In genomic region chr8:47713761-47714745, GRCm38 (mm10) we compare ENCODE assay signal across 7 mouse cellular contexts. TPM values are rescaled to one million over a fixed set of nuclear protein-coding genes. Genes with fewer than 3 reads are reported as not detected.
DNase-seq lines count a peak whose midpoint lies in the region; ATAC-seq lines count a peak whose summit lies in the region.

TSS of gene Cdkn2aip (minus strand) at chr8:47713932.

- DNase-seq in adrenal gland, postnatal 25 days = peak; percentile 97
- DNase-seq in heart, adult 11 months = peak; percentile 100
- DNase-seq in kidney, adult 18-20 months = peak; percentile 97
- peak; percentile 97 for DNase-seq in limb, embryonic 11.5 days (ENCODE audit: low spot score)
- peak; percentile 98 for DNase-seq in midbrain, embryonic 14.5 days
- DNase-seq in spleen, adult 18-20 months = peak; percentile 93 to 94

- peak; percentile 91 for ATAC-seq in embryonic facial prominence, embryonic 12.5 days (ENCODE audit: insufficient number of reproducible peaks, insufficient read depth, low FRiP score, low TSS enrichment)
- peak; percentile 91 for ATAC-seq in limb, embryonic 11.5 days (ENCODE audit: insufficient number of reproducible peaks, low FRiP score, low TSS enrichment, low read depth)
- ATAC-seq in midbrain, embryonic 14.5 days (ENCODE audit: low FRiP score, low TSS enrichment) = peak; percentile 95

- H3K9ac ChIP-seq in embryonic facial prominence, embryonic 12.5 days = peak within 1 kb of the TSS; percentile 81
- peak within 1 kb of the TSS; percentile 71 for H3K9ac ChIP-seq in limb, embryonic 11.5 days (ENCODE audit: low read length)
- H3K9ac ChIP-seq in midbrain, embryonic 14.5 days (replicated peaks; ENCODE audit: low read length) = peak within 1 kb of the TSS; percentile 93

- peaks cover 15% of the 10 kb centered on the region for H3K36me3 ChIP-seq in embryonic facial prominence, embryonic 12.5 days
- peaks cover 8% of the 10 kb centered on the region for H3K36me3 ChIP-seq in limb, embryonic 11.5 days (ENCODE audit: control insufficient read depth, insufficient read depth, low read length)
- H3K36me3 ChIP-seq in midbrain, embryonic 14.5 days (ENCODE audit: control insufficient read depth, insufficient read depth, low read length) = peaks cover 18% of the 10 kb centered on the region

- H3K4me1 ChIP-seq in embryonic facial prominence, embryonic 12.5 days = peaks cover 3% of the 10 kb centered on the region
- no peaks in the 10 kb centered on the region for H3K4me1 ChIP-seq in limb, embryonic 11.5 days (ENCODE audit: control insufficient read depth, insufficient read depth, low read length)
- peaks cover 17% of the 10 kb centered on the region; the same call in 1 of the 2 replicates for H3K4me1 ChIP-seq in midbrain, embryonic 14.5 days (ENCODE audit: control insufficient read depth, insufficient read depth, low read length)

- WGBS in embryonic facial prominence, embryonic 12.5 days = under 1% methylated on average over 99 of the region's 114 CpGs
- under 1% methylated on average over 98 of the region's 114 CpGs for WGBS in limb, embryonic 11.5 days
- under 1% methylated on average over 106 of the region's 114 CpGs for WGBS in midbrain, embryonic 14.5 days

- peak within 1 kb of the TSS; percentile 95 for H3K27ac ChIP-seq in embryonic facial prominence, embryonic 12.5 days
- H3K27ac ChIP-seq in limb, embryonic 11.5 days (replicated peaks; ENCODE audit: low read depth, low read length) = peak within 1 kb of the TSS; percentile 92
- peak within 1 kb of the TSS; percentile 97 for H3K27ac ChIP-seq in midbrain, embryonic 14.5 days (replicated peaks; ENCODE audit: low read depth, low read length)

- no peaks in the 10 kb centered on the region for H3K27me3 ChIP-seq in embryonic facial prominence, embryonic 12.5 days
- no peaks in the 10 kb centered on the region for H3K27me3 ChIP-seq in limb, embryonic 11.5 days (ENCODE audit: control insufficient read depth, insufficient read depth, low read length)
- H3K27me3 ChIP-seq in midbrain, embryonic 14.5 days (ENCODE audit: control insufficient read depth, insufficient read depth, low read length) = no peaks in the 10 kb centered on the region

- peak within 1 kb of the TSS; percentile 65 for H3K4me3 ChIP-seq in embryonic facial prominence, embryonic 12.5 days
- H3K4me3 ChIP-seq in limb, embryonic 11.5 days (ENCODE audit: low read depth, low read length) = peak within 1 kb of the TSS; percentile 83
- H3K4me3 ChIP-seq in midbrain, embryonic 14.5 days (replicated peaks; ENCODE audit: low read depth, low read length) = peak within 1 kb of the TSS; percentile 99

- H3K4me2 ChIP-seq in embryonic facial prominence, embryonic 12.5 days (replicated peaks) = peak within 1 kb of the TSS; percentile 63
- H3K4me2 ChIP-seq in limb, embryonic 11.5 days (ENCODE audit: low read depth, severe bottlenecking) = peak within 1 kb of the TSS; percentile 67
- peak within 1 kb of the TSS; percentile 69 for H3K4me2 ChIP-seq in midbrain, embryonic 14.5 days (ENCODE audit: low read length)

- H3K9me3 ChIP-seq in embryonic facial prominence, embryonic 12.5 days = no peaks in the 10 kb centered on the region
- no peaks in the 10 kb centered on the region for H3K9me3 ChIP-seq in limb, embryonic 11.5 days (ENCODE audit: control insufficient read depth, low read length)
- no peaks in the 10 kb centered on the region for H3K9me3 ChIP-seq in midbrain, embryonic 14.5 days (ENCODE audit: control insufficient read depth, low read length)

RNA-seq across cellular contexts. Expression of gene Cdkn2aip, which starts in this region (rescaled TPM):
- total RNA-seq in adrenal gland, postnatal 25 days (2021) = 10.9 and 17.2 TPM in 2 replicates
- 32.6 and 33.5 TPM in 2 replicates for polyA plus RNA-seq in embryonic facial prominence, embryonic 12.5 days (2016; fragmentation: Nextera tagmentation; extraction: Ambion mirVana)
- 37.7 and 37.8 TPM in 2 replicates for polyA plus RNA-seq in limb, embryonic 11.5 days (2014; fragmentation: Nextera tagmentation; extraction: Ambion mirVana)
- 36.6 and 37.9 TPM in 2 replicates for polyA plus RNA-seq in midbrain, embryonic 14.5 days (2014; fragmentation: Nextera tagmentation; extraction: Ambion mirVana)

Comparison
In these comparisons a context has a peak if more than half of its experiments do, and no peak if none do; other contexts are left out.
1. Peak in every context shown above with its lines: DNase-seq, ATAC-seq, H3K4me3 ChIP-seq and H3K27ac ChIP-seq.